Comparison of ENCODE assay signal across 8 mouse cellular contexts in the genomic region with DNA sequence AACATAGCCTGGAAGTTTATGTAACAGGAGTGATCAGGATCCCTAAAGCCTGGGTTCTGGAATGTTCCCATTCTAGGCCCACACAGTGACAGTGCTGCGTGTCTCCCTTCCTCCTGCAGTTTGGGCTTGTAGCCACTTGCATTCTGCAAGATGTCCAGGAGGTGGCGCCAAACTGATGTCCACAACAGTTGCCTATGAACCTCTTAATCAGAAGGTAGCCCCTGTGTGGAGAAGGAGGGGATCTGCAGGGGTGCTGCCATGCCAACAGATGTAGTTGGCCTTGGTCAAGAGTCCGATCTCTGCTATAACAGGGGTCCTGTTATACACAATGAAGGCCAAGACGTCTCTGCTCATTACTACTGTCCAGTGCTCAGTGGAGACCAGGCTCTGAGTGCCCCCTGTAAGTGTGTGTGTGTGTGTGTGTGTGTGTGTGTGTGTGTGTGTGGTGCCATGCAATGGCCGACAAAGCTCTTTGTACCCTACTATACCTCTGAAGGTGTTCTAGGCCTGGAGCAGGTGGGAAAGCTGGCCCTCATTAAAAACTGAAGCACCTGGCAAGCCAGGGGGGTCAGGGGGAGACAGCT. TPM values are rescaled to one million over a fixed set of nuclear protein-coding genes. Genes with fewer than 3 reads are reported as not detected.
A peak's percentile ranks its signal among the peaks of the same experiment; 100 is the strongest.
DNase-seq lines count a peak whose midpoint lies in the region; ATAC-seq and TF ChIP-seq lines count a peak whose summit lies in the region.

No protein-coding gene starts in this region.

- H3K27me3 ChIP-seq in CH12.LX (replicated peaks): no peaks in the 10 kb centered on the region
- peaks cover 6% of the 10 kb centered on the region; the same call in 1 of the 2 replicates for H3K27me3 ChIP-seq in forebrain, embryonic 12.5 days

- TF ChIP-seq RAD21 in CH12.LX (IDR thresholded peaks at IDR 0.05; ENCODE audit: low read depth, low read length): peak; percentile 78

- H3K79me2 ChIP-seq in CH12.LX (replicated peaks; ENCODE audit: control insufficient read depth, extremely low read depth, insufficient read depth, poor library complexity, severe bottlenecking): no peaks in the 10 kb centered on the region

- in situ Hi-C loops in CH12.LX (cut with MboI; ENCODE audit: low pct_ligation_motif_present, low pct_unique_long_range_greater_than_20kb, low sequenced_read_pairs): loop anchor here (5.0 to 10.0 kb wide), 2 partner anchors 99 to 189 kb away; no protein-coding TSS in a partner anchor

- H3K27ac ChIP-seq in CH12.LX (ENCODE audit: insufficient read depth, low read depth): no peak overlapping the region
- no peak overlapping the region for H3K27ac ChIP-seq in forebrain, embryonic 12.5 days
- H3K27ac ChIP-seq in olfactory bulb, adult 2 months (ENCODE audit: insufficient read depth, low read depth, low read length): no peak overlapping the region

- peaks cover 0 to 6% of the 10 kb centered on the region in 2 experiments; a peak in 1 of 4 replicates for H3K4me1 ChIP-seq in CH12.LX (ENCODE audit: control insufficient read depth in 1 of 2, insufficient read depth in 2 of 2)
- peaks cover 7% of the 10 kb centered on the region; the same call in 1 of the 2 replicates for H3K4me1 ChIP-seq in forebrain, embryonic 12.5 days
- H3K4me1 ChIP-seq in lung, adult 2 months (ENCODE audit: control insufficient read depth, insufficient read depth, low read length): no peaks in the 10 kb centered on the region; the same call in 1 of the 2 replicates
- peaks cover 20% of the 10 kb centered on the region for H3K4me1 ChIP-seq in olfactory bulb, adult 2 months (ENCODE audit: control insufficient read depth, insufficient read depth, low read length)

- no peak for TF ChIP-seq EP300 in CH12.LX (IDR thresholded peaks at IDR 0.05; ENCODE audit: low read length)

- no peak overlapping the region for H3K9ac ChIP-seq in CH12.LX (ENCODE audit: insufficient read depth, low read depth)
- no peak overlapping the region for H3K9ac ChIP-seq in forebrain, embryonic 12.5 days

- no peak for TF ChIP-seq POLR2A in CH12.LX (IDR thresholded peaks at IDR 0.05; ENCODE audit: low read depth, low read length)
- TF ChIP-seq POLR2A in lung, adult 2 months (IDR thresholded peaks at IDR 0.05; ENCODE audit: borderline replicate concordance, extremely low read depth, low read depth, low read length): no peak
- no peak for TF ChIP-seq POLR2A in olfactory bulb, adult 2 months (IDR thresholded peaks at IDR 0.05; ENCODE audit: insufficient read depth, low read depth, low read length)

- DNase-seq in CH12.LX (ENCODE audit: extremely low read depth): peak; percentile 80
- peak; percentile 46 for DNase-seq in c-Kit-negative CD71-positive TER-119-positive erythroid progenitor cells, embryonic 14.5 days (ENCODE audit: low read depth, low spot score)
- DNase-seq in heart, postnatal 25 days (ENCODE audit: low spot score): peak; percentile 75
- DNase-seq in layer of hippocampus, adult 18-20 months (ENCODE audit: low spot score in 2 of 2): peak; percentile 90 to 98
- peak; percentile 89 for DNase-seq in lung, adult 2 months
- peak; percentile 78 for DNase-seq in testis, postnatal 14 days (ENCODE audit: low spot score)

- peak; percentile 47; the same call in 1 of the 2 replicates for ATAC-seq in forebrain, embryonic 12.5 days (ENCODE audit: low FRiP score)

- H3K9me3 ChIP-seq in CH12.LX (replicated peaks; ENCODE audit: low read length): peaks cover 3% of the 10 kb centered on the region
- H3K9me3 ChIP-seq in forebrain, embryonic 12.5 days: no peaks in the 10 kb centered on the region

- no peaks in the 10 kb centered on the region for H3K36me3 ChIP-seq in CH12.LX (replicated peaks in 1 of 2; ENCODE audit: control insufficient read depth in 1 of 2, insufficient read depth in 1 of 2, low read length in 1 of 2)
- H3K36me3 ChIP-seq in forebrain, embryonic 12.5 days (replicated peaks): no peaks in the 10 kb centered on the region

- intact Hi-C loops in heart, postnatal 25 days (cut with DNase I): loop anchor here (1.0 kb wide), 1 partner anchor 146 kb away; no protein-coding TSS in a partner anchor

- 29% methylated on average over 5 of the region's 5 CpGs for WGBS in forebrain, embryonic 12.5 days
- 31% methylated on average over 5 of the region's 5 CpGs for WGBS in lung, adult 2 months
- WGBS in olfactory bulb, adult 2 months: 38% methylated on average over 5 of the region's 5 CpGs

- H3K4me3 ChIP-seq in CH12.LX (replicated peaks in 1 of 3; ENCODE audit: low read depth in 2 of 3, low read length in 2 of 3, poor library complexity in 1 of 3): no peak overlapping the region
- no peak overlapping the region for H3K4me3 ChIP-seq in forebrain, embryonic 12.5 days (replicated peaks)
- no peak overlapping the region for H3K4me3 ChIP-seq in lung, adult 2 months (replicated peaks; ENCODE audit: extremely low read depth, low read depth, low read length)
- no peak overlapping the region for H3K4me3 ChIP-seq in olfactory bulb, adult 2 months (ENCODE audit: insufficient read depth, low read depth, low read length)

- peak; percentile 97 to 98 for TF ChIP-seq CTCF in CH12.LX (conservative IDR thresholded peaks at IDR 0.05 in 1 of 2, IDR thresholded peaks at IDR 0.05 in 1 of 2; ENCODE audit: low read depth in 2 of 2, low read length in 2 of 2)
- TF ChIP-seq CTCF in lung, adult 2 months (IDR thresholded peaks at IDR 0.05; ENCODE audit: insufficient read depth, low read length): peak; percentile 97
- TF ChIP-seq CTCF in olfactory bulb, adult 2 months (IDR thresholded peaks at IDR 0.05; ENCODE audit: insufficient read depth, low read depth, low read length): peak; percentile 87; the same call in 1 of the 2 replicates

- dilution Hi-C loops in CH12.LX (cut with MboI; ENCODE audit: extremely low pct_ligation_motif_present, extremely low pct_unique_long_range_greater_than_20kb, low sequenced_read_pairs): no loop called here

- no peak overlapping the region for H3K4me2 ChIP-seq in CH12.LX (ENCODE audit: insufficient read depth, low read depth, poor library complexity, severe bottlenecking)
- no peak overlapping the region for H3K4me2 ChIP-seq in forebrain, embryonic 12.5 days

TF ChIP-seq in CH12.LX, 34 proteins besides CTCF, POLR2A, EP300 and RAD21:
- no peak for TF ChIP-seq MAFK (IDR thresholded peaks at IDR 0.05; ENCODE audit: insufficient replicate concordance, low read length)
- no peak for TF ChIP-seq SIN3A (IDR thresholded peaks at IDR 0.05; ENCODE audit: low read length)
- TF ChIP-seq TBP (conservative IDR thresholded peaks at IDR 0.05; ENCODE audit: low read depth, low read length): no peak
- peak; percentile 90 for TF ChIP-seq SMC3 (IDR thresholded peaks at IDR 0.05; ENCODE audit: low read depth, low read length)
- TF ChIP-seq KAT2A (IDR thresholded peaks at IDR 0.05; ENCODE audit: insufficient replicate concordance, low read length): no peak

RNA-seq across cellular contexts. Expression of gene Dkk3, which starts 24.5 kb away (rescaled TPM):
- total RNA-seq in CH12.LX (2012; rRNA removed) (0.38 and 0.59 TPM in 2 replicates), CH12.LX (2014; rRNA removed) (0.55 and 0.62 TPM in 2 replicates)
- polyA plus RNA-seq in CH12.LX (2012; ENCODE audit: insufficient read length, low read depth): 0.48 and 0.54 TPM in 2 replicates
- polyA plus RNA-seq in forebrain, embryonic 12.5 days (2016; fragmentation: Nextera tagmentation; extraction: Ambion mirVana): 21.5 and 28.7 TPM in 2 replicates
- 10 to 100 TPM; 44.8 to 46.7 TPM for total RNA-seq in heart, postnatal 25 days (2021)
- 100 to 1,000 TPM; 283 to 293 TPM for total RNA-seq in layer of hippocampus, adult 18-20 months (2021)
- 28.3 and 32.3 TPM in 2 replicates for polyA plus RNA-seq in lung, adult 2 months (2012; rRNA removed)
- polyA plus RNA-seq in olfactory bulb, adult 2 months (2012; ENCODE audit: insufficient read depth, insufficient read length, low replicate concordance, missing spikeins): not detected in 2 replicates

RNA-seq across cellular contexts. Expression of gene Mical2, which starts 42.3 kb away (rescaled TPM):
- not detected in 2 replicates for total RNA-seq in CH12.LX (2012; rRNA removed)
- not detected in 2 replicates for total RNA-seq in CH12.LX (2014; rRNA removed)
- polyA plus RNA-seq in CH12.LX (2012; ENCODE audit: insufficient read length, low read depth): not detected in 2 replicates
- 2.3 and 3.4 TPM in 2 replicates for polyA plus RNA-seq in forebrain, embryonic 12.5 days (2016; fragmentation: Nextera tagmentation; extraction: Ambion mirVana)
- total RNA-seq in heart, postnatal 25 days (2021): 100 to 1,000 TPM in 1 of 2 experiments, 10 to 100 TPM in 1; 93.4 to 103 TPM
- 100 to 1,000 TPM; 611 to 639 TPM for total RNA-seq in layer of hippocampus, adult 18-20 months (2021)
- polyA plus RNA-seq in lung, adult 2 months (2012; rRNA removed): 49.0 and 58.2 TPM in 2 replicates
- polyA plus RNA-seq in olfactory bulb, adult 2 months (2012; ENCODE audit: insufficient read depth, insufficient read length, low replicate concordance, missing spikeins): 155 TPM in 1 of 2 replicates, not detected in the other

Comparison
In these comparisons a context has a peak if more than half of its experiments do, and no peak if none do; other contexts are left out.
1. RNA of gene Dkk3, which starts 24.5 kb away (polyA plus RNA-seq): 28.3 to 32.3 TPM in lung, adult 2 months and 21.5 to 28.7 TPM in forebrain, embryonic 12.5 days; 0.48 to 0.54 TPM in CH12.LX and not detected in olfactory bulb, adult 2 months; every median in the first group is over 10 times any median in the second.
2. Peak in every context shown above with its lines, with median percentiles within 50 percentile points of each other: DNase-seq and CTCF ChIP-seq.